Mouse (Mus musculus): ENCODE data around the gene Fuca1.

The Fuca1 gene

DNA sequence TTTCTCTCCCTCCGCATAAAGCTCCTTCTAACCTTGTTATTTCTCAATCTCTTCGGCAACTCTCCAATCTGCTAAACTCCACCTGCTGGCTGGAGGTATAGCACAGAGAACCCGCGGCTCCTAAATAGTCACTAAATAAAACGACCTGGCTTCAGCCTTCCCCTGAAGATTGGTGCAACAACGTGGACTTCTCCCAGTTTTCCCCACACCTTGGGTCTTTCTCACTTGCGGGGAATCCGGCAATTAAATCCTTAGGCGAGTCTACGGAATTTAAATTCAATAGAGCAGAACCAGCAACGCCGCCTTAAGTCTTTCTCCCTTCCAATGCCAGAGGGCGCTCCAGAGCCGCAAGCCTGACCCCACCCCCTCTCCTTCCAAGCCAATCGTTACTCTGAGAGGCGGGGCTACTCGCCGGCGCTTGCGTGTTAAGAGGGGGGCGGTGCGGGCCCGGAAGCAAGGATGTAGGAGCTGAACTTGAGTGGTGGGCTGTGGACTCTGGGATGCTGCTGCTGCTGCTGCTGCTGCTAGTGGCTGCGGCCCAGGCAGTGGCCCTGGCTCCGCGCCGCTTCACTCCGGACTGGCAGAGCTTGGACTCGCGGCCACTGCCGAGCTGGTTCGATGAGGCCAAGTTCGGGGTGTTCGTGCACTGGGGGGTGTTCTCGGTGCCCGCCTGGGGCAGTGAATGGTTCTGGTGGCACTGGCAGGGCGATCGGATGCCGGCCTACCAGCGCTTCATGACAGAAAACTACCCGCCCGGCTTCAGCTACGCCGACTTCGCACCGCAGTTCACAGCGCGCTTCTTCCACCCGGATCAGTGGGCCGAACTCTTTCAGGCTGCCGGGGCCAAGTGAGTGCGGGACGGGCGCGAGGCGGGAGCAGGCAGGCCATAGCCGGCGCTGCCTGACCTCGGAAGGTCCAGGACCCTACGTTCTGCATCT lies at the start of gene Fuca1:
TSS of gene Fuca1 (plus strand) at position 432 of the 938 bp plus-strand sequence.
- peak; percentile 89 to 95 for DNase-seq (ENCODE audit: low spot score in 2 of 2)

- DNase-seq (ENCODE audit: low spot score in 2 of 2): no peak
Measured at GRCm38 (mm10) chr4:135872015-135872414, 48.5 kb upstream of the Fuca1 start.

- DNase-seq (ENCODE audit: low spot score in 2 of 2): no peak
Measured at GRCm38 (mm10) chr4:135872589-135873391, 47.7 kb upstream of the Fuca1 start.

- peak; percentile 87 to 89 for DNase-seq (ENCODE audit: low spot score in 2 of 2)
Measured at GRCm38 (mm10) chr4:135873526-135874202, 46.9 kb upstream of the Fuca1 start, which contains the start of gene Pnrc2. Pnrc2 (minus strand) TSS chr4:135873850.

- DNase-seq (ENCODE audit: low spot score in 2 of 2): no peak
Measured at GRCm38 (mm10) chr4:135874564-135875535, 45.7 kb upstream of the Fuca1 start.

DNA sequence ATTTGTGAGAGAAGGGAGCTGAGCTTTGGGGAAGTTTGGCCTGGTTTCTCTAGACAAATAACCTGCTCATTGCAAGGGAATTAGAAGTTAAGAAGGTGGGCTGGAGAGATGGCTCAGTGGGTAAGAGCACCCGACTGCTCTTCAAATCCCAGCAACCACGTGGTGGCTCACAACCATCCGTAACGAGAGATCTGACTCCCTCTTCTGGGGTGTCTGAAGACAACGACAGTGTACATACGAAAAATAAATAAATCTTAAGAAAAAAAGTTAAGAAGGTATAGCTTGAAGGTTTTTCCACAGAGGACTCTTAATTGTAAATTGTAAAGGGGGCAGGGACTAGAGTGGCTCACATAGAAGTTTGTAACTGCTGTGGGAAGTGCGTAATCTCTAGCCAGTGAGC lies 45.0 kb upstream of the Fuca1 start:
- no peak for DNase-seq (ENCODE audit: low spot score in 2 of 2)

DNA sequence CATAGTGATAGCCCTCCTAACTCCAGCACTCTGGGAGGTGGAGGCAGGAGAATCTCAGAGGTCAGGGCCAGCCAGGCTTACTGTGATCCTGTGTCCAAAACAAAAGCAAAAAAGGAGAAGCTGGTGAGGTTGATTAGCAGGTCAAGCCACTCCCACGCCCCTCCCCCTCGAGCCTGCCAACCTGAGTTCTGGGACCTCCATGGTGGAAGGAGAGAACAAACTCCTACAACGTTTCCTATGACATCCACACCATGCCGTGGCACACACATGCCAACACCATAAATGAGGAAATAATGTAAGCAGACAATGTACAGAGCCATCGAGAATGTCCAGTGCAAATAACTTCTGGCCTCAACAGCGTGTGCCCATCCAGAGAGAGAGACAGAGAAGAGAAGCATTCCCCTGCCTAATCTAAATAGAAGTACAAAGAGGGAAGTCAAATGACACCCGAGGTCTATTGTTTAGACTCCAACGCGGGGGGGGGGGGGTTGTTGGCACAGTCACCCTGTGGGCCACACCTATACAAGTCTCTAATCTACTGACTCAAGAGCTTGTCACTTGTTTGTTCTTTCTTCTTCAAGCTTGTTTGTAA lies 44.4 kb upstream of the Fuca1 start:
- DNase-seq (ENCODE audit: low spot score in 2 of 2): peak in 1 of 2 experiments; percentile 41

DNA sequence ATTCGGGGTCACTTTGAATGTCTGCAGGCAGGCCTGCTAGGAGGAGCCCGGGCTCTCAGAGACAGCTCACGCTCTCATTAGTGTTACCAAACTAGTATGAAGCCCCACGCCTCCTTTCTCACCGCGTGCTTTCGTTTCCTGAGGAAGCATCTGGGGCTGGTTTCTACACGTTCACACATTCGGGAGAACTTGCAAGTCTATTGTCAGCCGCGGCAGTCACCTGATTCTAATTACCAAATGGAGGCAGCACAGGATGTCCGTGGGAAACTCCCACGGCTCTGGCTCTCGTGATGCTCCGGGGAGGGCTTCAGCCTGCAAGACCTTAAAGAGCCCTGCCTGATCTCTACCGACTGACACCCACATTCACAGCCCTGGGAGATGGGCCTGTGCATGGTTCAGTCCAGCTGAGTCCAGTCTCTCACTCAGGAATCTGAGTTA lies 43.9 kb upstream of the Fuca1 start:
- peak; percentile 67 to 82 for DNase-seq (ENCODE audit: low spot score in 2 of 2)

- DNase-seq (ENCODE audit: low spot score in 2 of 2): no peak
Measured at GRCm38 (mm10) chr4:135877742-135878141, 42.8 kb upstream of the Fuca1 start.

GRCm38 (mm10) chr4:135879021-135879420 lies 41.5 kb upstream of the Fuca1 start:
- DNase-seq (ENCODE audit: low spot score in 2 of 2): no peak

GRCm38 (mm10) chr4:135880018-135880417 lies 40.5 kb upstream of the Fuca1 start:
- no peak for DNase-seq (ENCODE audit: low spot score in 2 of 2)

DNA sequence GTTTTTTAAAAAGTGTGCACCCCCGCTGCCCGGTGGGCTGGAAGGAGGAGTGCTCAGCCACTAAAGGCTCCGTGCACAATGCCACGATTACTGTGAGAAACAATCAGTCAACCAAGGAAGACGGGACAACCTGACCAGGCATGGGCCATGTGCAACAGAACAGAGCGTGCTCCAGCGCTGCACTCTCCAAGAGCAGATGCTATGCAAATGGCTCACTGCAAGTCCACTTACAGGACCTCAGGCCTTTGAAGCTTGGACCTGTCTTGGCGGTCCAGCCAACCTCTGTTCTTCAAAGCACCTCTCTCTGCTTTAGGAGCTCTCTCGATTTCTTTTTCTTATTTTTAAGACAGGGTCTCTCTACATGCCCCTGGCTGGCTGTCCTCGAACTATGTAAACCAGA lies 40.0 kb upstream of the Fuca1 start:
- DNase-seq (ENCODE audit: low spot score in 2 of 2): no peak

GRCm38 (mm10) chr4:135882023-135882422 lies 38.5 kb upstream of the Fuca1 start:
- no peak for DNase-seq (ENCODE audit: low spot score in 2 of 2)

GRCm38 (mm10) chr4:135883401-135883851 lies 37.1 kb upstream of the Fuca1 start:
- DNase-seq (ENCODE audit: low spot score in 2 of 2): no peak

GRCm38 (mm10) chr4:135883881-135884516 lies 36.5 kb upstream of the Fuca1 start:
- no peak for DNase-seq (ENCODE audit: low spot score in 2 of 2)

GRCm38 (mm10) chr4:135884531-135884930 lies 36.0 kb upstream of the Fuca1 start:
- no peak for DNase-seq (ENCODE audit: low spot score in 2 of 2)

- no peak for DNase-seq (ENCODE audit: low spot score in 2 of 2)
Measured at GRCm38 (mm10) chr4:135885676-135886075, 34.9 kb upstream of the Fuca1 start.

DNA sequence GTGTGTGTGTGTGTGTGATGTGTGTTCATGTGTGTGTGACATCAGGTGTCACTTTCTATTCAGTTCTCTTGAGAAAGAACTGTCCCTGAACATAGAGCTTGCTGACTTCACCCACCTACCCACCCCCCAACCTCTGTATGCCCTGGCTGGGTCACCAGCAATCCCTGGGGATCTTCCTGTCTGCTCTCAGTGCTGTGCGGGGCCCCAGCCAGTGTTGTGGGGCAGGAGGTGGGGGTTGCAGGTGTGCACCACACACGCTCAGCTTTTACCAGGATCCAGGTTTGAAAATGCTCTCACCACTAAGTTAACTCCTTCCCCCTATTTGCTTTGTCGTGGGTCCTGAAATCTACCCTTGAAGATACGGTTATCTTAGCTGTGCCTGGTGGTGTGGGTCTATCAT lies 34.4 kb upstream of the Fuca1 start:
- DNase-seq (ENCODE audit: low spot score in 2 of 2): no peak

DNA sequence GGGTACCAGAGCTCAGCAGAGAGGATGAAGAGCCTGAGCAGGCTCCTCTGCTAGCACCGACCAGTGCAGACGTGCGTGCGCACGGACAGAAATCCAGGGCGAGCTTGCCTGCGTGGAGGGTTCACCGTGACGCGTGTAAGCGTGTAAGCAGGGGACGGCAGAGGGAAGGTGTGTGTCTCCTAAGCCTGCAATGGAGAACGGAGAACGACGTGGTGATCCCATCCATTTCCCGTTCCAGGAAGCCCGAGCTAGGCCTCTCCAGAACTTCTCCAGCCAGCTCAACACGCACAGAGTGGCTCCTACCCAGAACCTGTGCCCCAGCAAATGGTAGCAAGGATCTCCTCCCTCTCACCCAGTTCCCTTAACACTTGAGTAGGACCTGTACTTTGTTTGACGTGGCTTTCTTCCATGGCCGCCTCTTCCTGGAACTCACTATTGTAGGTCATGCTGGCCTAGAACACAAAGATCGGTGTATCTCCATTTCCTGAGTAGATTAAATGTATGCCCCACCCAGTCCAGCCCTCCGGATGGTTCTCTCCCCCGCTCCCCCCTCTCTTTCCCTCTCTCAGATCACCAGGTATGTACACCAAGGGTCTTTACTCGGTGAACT lies 32.0 kb upstream of the Fuca1 start:
- DNase-seq (ENCODE audit: low spot score in 2 of 2): no peak

Data from frontal cortex, postnatal 14 days (tissue).